Mouse (Mus musculus): Measurements from ENCODE around the gene Sco2.

DNA sequence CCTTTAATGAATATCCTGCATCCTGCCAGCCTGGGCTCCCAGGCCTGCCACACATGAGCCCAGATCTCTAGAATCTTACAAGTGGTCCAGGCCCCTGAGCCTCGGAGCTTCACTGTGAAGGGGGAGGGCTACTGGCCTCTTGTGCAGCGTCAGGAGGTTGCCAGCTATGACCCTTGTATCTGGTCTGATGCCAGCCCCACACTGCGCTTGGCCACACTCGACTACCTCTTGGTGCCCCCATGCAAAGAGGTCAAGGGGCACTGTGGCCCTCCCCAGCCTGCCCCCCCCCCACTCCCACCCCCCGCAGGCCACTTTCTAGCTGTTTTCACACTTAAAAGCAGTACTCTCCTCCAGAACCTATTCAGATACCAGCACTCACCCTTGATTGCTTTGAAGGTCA lies 47.2 kb downstream of the Sco2 start:
- TF ChIP-seq CTCF (IDR thresholded peaks at IDR 0.05; ENCODE audit: control insufficient read depth, insufficient read depth, insufficient replicate concordance, low read depth, low read length) (no peak), POLR2A (IDR thresholded peaks at IDR 0.05; ENCODE audit: control insufficient read depth, low read depth, low read length) (no peak)

Data from testis, adult 2 months (tissue).